Mouse (Mus musculus) heart, postnatal 0 days (tissue): ENCODE measurements around the gene Lrrc20. TPM values are rescaled to one million over a fixed set of nuclear protein-coding genes. Genes with fewer than 3 reads are reported as not detected.

ENCODE experiments used
- ATAC-seq: fragments of 200-750 bp; cut with Nextera tagmentation; 2 replicates; pipeline ENCODE4 v1.8.0; 2017; ENCODE audit warnings: low read depth, moderate number of reproducible peaks, moderate library complexity; ENCODE audit not compliant: insufficient read depth
- DNase-seq: peaks from one replicate; pipeline ENCODE4 v3.0.0-alpha.2; 2016; ENCODE audit warnings: low spot score
- H3K27ac ChIP-seq: fragments of 300-500 bp; sonication (generic); 2 replicates; pipeline ENCODE4 v1.5.1; 2014; ENCODE audit warnings: low read depth, mild to moderate bottlenecking
- H3K27me3 ChIP-seq: fragments of 300-500 bp; sonication (generic); 2 replicates; pipeline ENCODE4 v1.6.1; 2014; ENCODE audit warnings: low read length, mixed read lengths; ENCODE audit not compliant: control insufficient read depth, insufficient read depth
- H3K36me3 ChIP-seq: fragments of 300-500 bp; sonication (generic); replicated peaks from 2 replicates; pipeline ENCODE4 v1.6.1; 2014; ENCODE audit warnings: low read length, mixed read lengths; ENCODE audit not compliant: control insufficient read depth, insufficient read depth
- H3K4me1 ChIP-seq: fragments of 300-500 bp; sonication (generic); 2 replicates; pipeline ENCODE4 v1.6.1; 2014; ENCODE audit warnings: antibody characterized with exemption; ENCODE audit not compliant: control insufficient read depth, insufficient read depth
- H3K4me2 ChIP-seq: fragments of 300-500 bp; sonication (generic); 2 replicates; pipeline ENCODE4 v1.6.1; 2014; ENCODE audit warnings: low read depth, mild to moderate bottlenecking, low read length, moderate library complexity
- H3K4me3 ChIP-seq: fragments of 300-500 bp; sonication (generic); 2 replicates; pipeline ENCODE4 v1.5.1; 2014; ENCODE audit warnings: low read depth, low read length
- H3K9ac ChIP-seq: fragments of 300-500 bp; sonication (generic); replicated peaks from 2 replicates; pipeline ENCODE4 v1.6.1; 2014; ENCODE audit warnings: low read depth, low read length, mixed read lengths
- H3K9me3 ChIP-seq: fragments of 300-500 bp; sonication (generic); replicated peaks from 2 replicates; pipeline ENCODE4 v1.6.1; 2016; ENCODE audit warnings: low read length; ENCODE audit not compliant: control insufficient read depth
- CTCF ChIP-seq: IDR thresholded peaks from 2 replicates; pipeline ENCODE4 v1.5.1; 2016; ENCODE audit warnings: antibody characterized with exemption, control low read depth, low read depth
- EP300 ChIP-seq: IDR thresholded peaks from 2 replicates; pipeline ENCODE4 v1.6.1; 2016; ENCODE audit warnings: antibody characterized with exemption, low read depth
- WGBS: fragments of 180-500 bp; shearing (Covaris S2); extraction: QIAGEN DNeasy Blood & Tissue Kit; methylation state at CpG from one replicate; pipeline ENCODE4 v1.1.7; 2014; 5-methylcytosine and 5-hydroxymethylcytosine counted together
- polyA plus RNA-seq: library from polyadenylated mRNA; unstranded; fragments of >200 nt; fragmentation: Nextera tagmentation; extraction: Ambion mirVana; gene quantifications from 2 replicates; pipeline ENCODE4 v1.2.1, GENCODE M21; 2015
- total RNA-seq: library from RNA; depleted of rRNA; stranded (reverse); fragments of >200 nt; gene quantifications from 2 replicates; pipeline ENCODE4 v1.2.3, GENCODE M21; 2014; ENCODE audit warnings: low replicate concordance

Lrrc20 gene
- total and polyA plus RNA-seq, 2 experiments from 2014 or later, result 12.9 to 15.2 TPM

DNA sequence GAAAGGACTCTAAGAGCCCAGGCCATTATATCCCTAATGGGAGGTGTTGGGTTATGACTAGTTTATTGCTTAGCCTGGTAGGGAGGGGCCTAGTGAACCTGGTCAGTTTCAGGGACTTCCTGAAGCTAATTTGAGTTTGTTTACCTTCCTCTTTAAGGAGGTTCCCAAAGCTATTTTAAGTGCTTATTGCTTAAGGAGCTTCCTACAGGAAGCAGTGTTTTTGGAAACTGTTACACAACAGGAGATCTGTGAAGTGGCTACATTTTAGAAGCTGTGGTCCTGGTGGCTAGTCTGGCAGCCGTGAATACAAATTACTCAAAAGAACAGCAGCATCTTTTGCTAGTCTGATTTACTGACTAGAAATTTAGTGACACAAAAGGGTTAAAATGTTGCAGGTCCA is 1.3 kb upstream of the Lrrc20 start:
- Histone ChIP-seq H3K36me3 (no peaks in the 10 kb centered on the region), H3K27me3 (no peaks in the 10 kb centered on the region), H3K9me3 (no peaks in the 10 kb centered on the region), H3K4me1 (peaks cover 8% of the 10 kb centered on the region; the same call in 1 of the 2 replicates), H3K4me3 (no peak overlapping the region), H3K9ac (no peak overlapping the region), H3K4me2 (no peak overlapping the region), H3K27ac (peak overlapping the region; percentile 79)
- WGBS, result 68% methylated on average over 1 of the region's 1 CpGs
- DNase-seq (no peak), ATAC-seq (no peak)
- no peak for TF ChIP-seq CTCF
- TF ChIP-seq EP300, result no peak

DNA sequence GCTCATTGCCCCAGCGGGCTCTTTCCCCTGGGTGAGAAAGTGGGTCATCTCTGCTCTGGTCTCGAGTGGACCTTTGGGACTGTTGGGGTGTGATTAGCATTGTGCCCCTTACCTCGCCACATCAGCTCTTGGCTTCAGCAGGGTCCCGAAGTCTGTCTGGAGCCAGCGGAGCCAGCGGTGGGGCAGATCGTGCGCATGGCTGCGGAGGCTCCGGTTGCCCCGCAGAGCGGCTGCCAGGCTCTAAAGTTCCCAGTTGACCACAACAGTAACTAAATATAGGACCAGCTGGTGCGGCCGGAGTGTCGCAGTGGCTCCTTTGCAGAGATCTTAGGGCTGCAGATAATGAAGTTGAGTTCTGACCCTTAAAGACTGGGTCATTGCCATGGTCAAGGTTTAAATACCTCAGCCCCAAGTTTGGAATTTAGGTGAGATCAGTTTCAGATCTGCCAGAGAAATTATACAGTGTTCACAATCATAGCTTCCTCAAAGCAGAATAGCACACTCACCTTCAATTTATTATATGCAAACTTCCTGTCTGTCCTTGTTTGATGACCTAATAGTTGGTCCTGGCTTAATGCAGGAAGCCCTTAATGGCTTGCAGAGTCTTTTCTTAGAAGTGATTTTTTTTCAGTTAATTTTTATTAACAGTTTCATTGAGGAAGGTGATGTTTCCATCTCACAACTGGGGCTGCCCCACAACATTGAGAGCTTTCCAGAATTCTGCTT is 1.0 kb downstream of the Lrrc20 start:
- H3K9ac ChIP-seq, result peak overlapping the region; percentile 54
- H3K4me1 ChIP-seq, result peaks cover 8% of the 10 kb centered on the region; the same call in 1 of the 2 replicates
- H3K36me3 ChIP-seq, result no peaks in the 10 kb centered on the region
- no peak for TF ChIP-seq EP300
- no peak for TF ChIP-seq CTCF
- no peak for DNase-seq
- H3K27me3 ChIP-seq, result no peaks in the 10 kb centered on the region
- H3K4me2 ChIP-seq, result peak overlapping the region; percentile 72
- H3K27ac ChIP-seq, result peak overlapping the region; percentile 84
- H3K9me3 ChIP-seq, result no peaks in the 10 kb centered on the region
- ATAC-seq, result no peak
- peak overlapping the region; percentile 70 for H3K4me3 ChIP-seq
- 4% methylated on average over 15 of the region's 15 CpGs for WGBS

DNA sequence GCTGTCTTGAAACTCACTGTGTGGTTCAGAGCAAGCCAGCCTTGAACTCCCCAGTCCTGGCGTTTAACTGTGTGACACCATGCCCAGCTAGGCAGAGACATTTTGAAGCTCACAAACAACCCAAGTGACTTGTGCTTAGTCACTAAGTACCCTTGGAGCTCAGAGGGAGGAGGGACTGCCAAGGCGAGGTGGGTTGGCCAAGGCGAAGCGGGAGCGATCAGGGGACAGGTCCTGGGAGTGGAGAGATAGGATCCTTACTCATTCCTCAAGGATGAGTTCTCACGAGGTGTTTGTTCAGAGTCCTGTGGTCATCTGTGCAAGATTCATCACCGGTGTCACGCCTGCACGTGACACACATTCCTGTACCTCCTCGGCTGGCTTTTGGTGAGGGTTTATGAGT is 3.9 kb downstream of the Lrrc20 start:
- H3K9ac ChIP-seq, result no peak overlapping the region
- peaks cover 8% of the 10 kb centered on the region; the same call in 1 of the 2 replicates for H3K4me1 ChIP-seq
- no peak overlapping the region for H3K4me3 ChIP-seq
- no peak overlapping the region for H3K4me2 ChIP-seq
- no peak overlapping the region for H3K27ac ChIP-seq
- WGBS, result 91% methylated on average over 10 of the region's 10 CpGs
- DNase-seq (no peak), ATAC-seq (no peak)
- no peaks in the 10 kb centered on the region for H3K27me3 ChIP-seq
- H3K36me3 ChIP-seq, result no peaks in the 10 kb centered on the region
- no peaks in the 10 kb centered on the region for H3K9me3 ChIP-seq
- TF ChIP-seq CTCF (no peak), EP300 (no peak)

DNA sequence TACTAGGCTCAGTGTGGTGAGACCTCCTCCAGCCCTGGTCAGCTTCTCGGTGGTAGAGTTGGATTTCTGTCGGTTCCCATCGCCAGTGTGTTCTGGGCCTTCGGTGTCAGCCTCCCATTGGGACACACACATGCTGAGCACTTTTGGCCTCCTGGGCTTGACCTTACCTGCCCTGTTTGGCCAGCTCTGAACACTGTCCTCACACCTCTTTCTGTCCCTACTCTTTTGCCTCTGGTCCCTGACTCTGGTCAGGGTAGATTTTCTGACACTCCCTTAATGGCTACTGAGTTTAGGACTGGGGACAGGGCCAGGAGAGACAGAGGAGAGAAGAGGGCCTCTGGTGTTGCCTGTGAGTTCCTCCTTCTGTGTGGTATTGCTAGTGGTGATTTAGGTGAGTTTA is 4.3 kb downstream of the Lrrc20 start:
- DNase-seq (no peak), ATAC-seq (no peak)
- H3K4me1 ChIP-seq, result peaks cover 8% of the 10 kb centered on the region; the same call in 1 of the 2 replicates
- no peak overlapping the region for H3K4me2 ChIP-seq
- no peak overlapping the region for H3K4me3 ChIP-seq
- H3K27me3 ChIP-seq, result no peaks in the 10 kb centered on the region
- H3K36me3 ChIP-seq, result no peaks in the 10 kb centered on the region
- H3K27ac ChIP-seq, result no peak overlapping the region
- no peaks in the 10 kb centered on the region for H3K9me3 ChIP-seq
- H3K9ac ChIP-seq, result no peak overlapping the region
- 88% methylated on average over 4 of the region's 4 CpGs for WGBS
- no peak for TF ChIP-seq CTCF

DNA sequence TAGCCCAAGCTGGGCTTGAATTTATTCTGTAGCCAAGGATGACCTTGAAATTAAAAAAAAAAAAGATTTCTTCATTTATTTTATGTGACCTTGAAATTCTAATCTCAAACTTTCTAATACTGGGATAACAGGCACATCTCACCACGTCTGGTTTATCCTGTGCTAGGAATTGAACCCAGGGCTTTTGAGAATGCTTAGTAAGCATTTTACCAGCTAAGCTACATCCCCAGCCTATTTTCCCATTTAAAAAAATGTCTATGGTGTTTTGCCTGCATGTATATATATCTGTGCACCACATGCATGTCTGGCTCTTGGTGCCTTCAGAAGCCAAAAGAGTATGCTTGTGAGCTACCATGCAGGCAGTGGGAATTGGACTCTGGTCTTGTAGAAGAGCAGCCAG is 4.9 kb downstream of the Lrrc20 start:
- H3K4me2 ChIP-seq, result no peak overlapping the region
- no peaks in the 10 kb centered on the region for H3K27me3 ChIP-seq
- no peak overlapping the region for H3K27ac ChIP-seq
- WGBS, result 33% methylated on average over 1 of the region's 1 CpGs
- H3K4me3 ChIP-seq, result no peak overlapping the region
- no peaks in the 10 kb centered on the region for H3K36me3 ChIP-seq
- ATAC-seq (no peak), DNase-seq (no peak)
- H3K9me3 ChIP-seq, result no peaks in the 10 kb centered on the region
- TF ChIP-seq EP300, result no peak
- no peak for TF ChIP-seq CTCF
- no peak overlapping the region for H3K9ac ChIP-seq
- H3K4me1 ChIP-seq, result peaks cover 8% of the 10 kb centered on the region; the same call in 1 of the 2 replicates

DNA sequence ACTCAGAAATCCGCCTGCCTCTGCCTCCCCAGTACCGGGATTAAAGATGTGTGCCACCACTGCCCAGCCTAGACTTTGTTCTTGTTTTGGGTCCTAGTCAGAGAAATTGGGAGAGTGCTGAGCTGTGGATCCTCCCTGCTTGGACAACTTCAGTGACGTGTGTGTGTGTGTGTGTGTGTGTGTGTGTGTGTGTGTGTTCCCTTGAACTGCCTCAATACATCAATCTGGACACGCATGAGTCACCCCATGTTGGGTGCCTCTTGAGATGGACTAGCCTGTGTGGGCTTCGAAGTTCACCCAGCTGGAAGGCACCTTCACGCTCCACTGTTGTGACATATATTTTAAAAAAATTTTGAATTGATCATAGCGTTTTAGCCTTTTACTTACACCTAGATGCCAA is 7.2 kb downstream of the Lrrc20 start:
- Histone ChIP-seq H3K27ac (no peak overlapping the region), H3K9ac (no peak overlapping the region), H3K4me2 (no peak overlapping the region), H3K36me3 (no peaks in the 10 kb centered on the region), H3K4me1 (no peaks in the 10 kb centered on the region), H3K9me3 (no peaks in the 10 kb centered on the region), H3K4me3 (no peak overlapping the region), H3K27me3 (no peaks in the 10 kb centered on the region)
- DNase-seq (no peak), ATAC-seq (no peak)
- 94% methylated on average over 7 of the region's 7 CpGs for WGBS
- TF ChIP-seq EP300 (no peak), CTCF (no peak)
